Mouse (Mus musculus) MEL (cell line): ENCODE results near the gene Mcrip1.

ENCODE experiments used
- BHLHE40 ChIP-seq: IDR thresholded peaks from 2 replicates; pipeline ENCODE4 v1.6.1; 2012; ENCODE audit warnings: low read depth, mild to moderate bottlenecking, inconsistent platforms, low read length, improper control_type of control experiment, borderline replicate concordance
- CHD2 ChIP-seq: IDR thresholded peaks from 2 replicates; pipeline ENCODE4 v1.6.1; 2011; ENCODE audit warnings: low read length, improper control_type of control experiment
- CTCF ChIP-seq, 3 experiments: IDR thresholded peaks in 2 of 3; conservative IDR thresholded peaks in 1 of 3; 2 replicates each; pipeline ENCODE4 v1.5.1; 2011 to 2012; ENCODE audit warnings: low read length in 3 of 3, low read depth in 2 of 3, mild to moderate bottlenecking in 2 of 3, improper control_type of control experiment in 1 of 3, inconsistent platforms in 1 of 3, mixed read lengths in 1 of 3, moderate library complexity in 1 of 3; ENCODE audit not compliant: control insufficient read depth in 1 of 3, insufficient read depth in 1 of 3, poor library complexity in 1 of 3, severe bottlenecking in 1 of 3
- E2F4 ChIP-seq: IDR thresholded peaks from 2 replicates; pipeline ENCODE4 v1.6.1; 2011; ENCODE audit warnings: low read depth, low read length, improper control_type of control experiment, borderline replicate concordance
- ELF1 ChIP-seq: IDR thresholded peaks from 2 replicates; pipeline ENCODE4 v1.6.1; 2014; ENCODE audit warnings: low read depth, mild to moderate bottlenecking, inconsistent platforms, low read length, improper control_type of control experiment, moderate library complexity
- POLR2A ChIP-seq, 2 experiments: IDR thresholded peaks; 2 replicates each; pipeline ENCODE4 v1.6.1; 2011 to 2012; ENCODE audit warnings: low read length in 2 of 2, mild to moderate bottlenecking in 2 of 2, control low read depth in 1 of 2, improper control_type of control experiment in 1 of 2, low read depth in 1 of 2, moderate library complexity in 1 of 2; ENCODE audit not compliant: control insufficient read depth in 1 of 2, insufficient read depth in 1 of 2, poor library complexity in 1 of 2

DNA sequence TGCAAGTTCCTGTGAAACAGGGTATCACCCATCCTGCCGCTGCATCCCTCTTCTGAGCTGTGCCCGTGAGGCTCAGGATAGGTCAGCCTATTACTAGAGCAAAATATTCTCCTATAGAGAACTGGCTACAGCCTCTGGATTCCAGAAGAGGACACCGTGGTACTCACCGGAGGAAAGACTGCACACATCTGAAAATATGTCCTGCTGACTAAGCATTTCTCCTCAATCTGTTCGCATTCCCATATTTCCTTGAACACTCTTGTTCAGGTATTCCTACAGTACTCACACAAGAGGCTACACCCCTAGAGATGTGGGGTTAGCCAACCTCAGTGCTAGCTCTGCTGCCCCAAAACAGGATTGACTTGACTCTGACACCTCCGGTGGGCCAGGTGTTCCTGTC, 18.8 kb upstream of the Mcrip1 start:
- no peak for TF ChIP-seq E2F4
- TF ChIP-seq CTCF (IDR thresholded peaks at IDR 0.05 in 2 of 3, conservative IDR thresholded peaks at IDR 0.05 in 1 of 3; ENCODE audit: control insufficient read depth in 1 of 3, insufficient read depth in 1 of 3, low read depth in 2 of 3, low read length in 3 of 3, poor library complexity in 1 of 3, severe bottlenecking in 1 of 3) = no peak
- TF ChIP-seq ELF1 = no peak
- TF ChIP-seq BHLHE40 = no peak
- TF ChIP-seq CHD2 = no peak
- no peak for TF ChIP-seq POLR2A (IDR thresholded peaks at IDR 0.05; ENCODE audit: control insufficient read depth in 1 of 2, insufficient read depth in 1 of 2, low read depth in 1 of 2, low read length in 2 of 2, poor library complexity in 1 of 2)
